Mouse (Mus musculus): ENCODE measurements at regions not wholly inside any gene's neighbourhood (a gene's known extent, or its start where the extent isn't known, plus 50 kb on each side); places are given as distances from the start of the nearest gene placed in this dataset.

GRCm38 (mm10) chr4:101333868-101334267 lies 68.8 kb upstream of the Jak1 start:
- H3K27me3 ChIP-seq (replicated peaks): peaks cover 1% of the 10 kb centered on the region
- dilution Hi-C loops (cut with MboI; ENCODE audit: extremely low pct_ligation_motif_present, extremely low pct_unique_long_range_greater_than_20kb, low sequenced_read_pairs): no loop called here

GRCm38 (mm10) chr4:101333036-101333435 lies 68.0 kb upstream of the Jak1 start:
- no peak for DNase-seq (ENCODE audit: extremely low read depth)
- H3K4me3 ChIP-seq (replicated peaks in 1 of 3; ENCODE audit: low read depth in 2 of 3, low read length in 2 of 3, poor library complexity in 1 of 3): no peak overlapping the region
- H3K4me2 ChIP-seq (ENCODE audit: insufficient read depth, low read depth, poor library complexity, severe bottlenecking): no peak overlapping the region
- no peak overlapping the region for H3K27ac ChIP-seq (ENCODE audit: insufficient read depth, low read depth)
- no peaks in the 10 kb centered on the region for H3K36me3 ChIP-seq (replicated peaks in 1 of 2; ENCODE audit: control insufficient read depth in 1 of 2, insufficient read depth in 1 of 2, low read length in 1 of 2)
- dilution Hi-C loops (cut with MboI; ENCODE audit: extremely low pct_ligation_motif_present, extremely low pct_unique_long_range_greater_than_20kb, low sequenced_read_pairs) (no loop called here), in situ Hi-C loops (cut with MboI; ENCODE audit: low pct_ligation_motif_present, low pct_unique_long_range_greater_than_20kb, low sequenced_read_pairs) (no loop called here)
- H3K9ac ChIP-seq (ENCODE audit: insufficient read depth, low read depth): no peak overlapping the region
- H3K27me3 ChIP-seq (replicated peaks): no peaks in the 10 kb centered on the region
- H3K9me3 ChIP-seq (replicated peaks; ENCODE audit: low read length): no peaks in the 10 kb centered on the region
- TF ChIP-seq NELFE (IDR thresholded peaks at IDR 0.05; ENCODE audit: low read depth, low read length) (no peak), BHLHE40 (IDR thresholded peaks at IDR 0.05; ENCODE audit: low read depth, low read length) (no peak), JUND (conservative IDR thresholded peaks at IDR 0.05; ENCODE audit: low read depth, low read length) (no peak), ZNF384 (IDR thresholded peaks at IDR 0.05; ENCODE audit: low read depth, low read length) (no peak), PAX5 (IDR thresholded peaks at IDR 0.05; ENCODE audit: low read length) (no peak), USF2 (conservative IDR thresholded peaks at IDR 0.05; ENCODE audit: low read depth, low read length) (no peak), MAFK (IDR thresholded peaks at IDR 0.05; ENCODE audit: insufficient replicate concordance, low read length) (no peak), NRF1 (IDR thresholded peaks at IDR 0.05; ENCODE audit: low read depth, low read length) (no peak), UBTF (IDR thresholded peaks at IDR 0.05; ENCODE audit: low read depth, low read length) (no peak), EP300 (IDR thresholded peaks at IDR 0.05; ENCODE audit: low read length) (no peak), POLR2A (IDR thresholded peaks at IDR 0.05; ENCODE audit: low read depth, low read length) (no peak), ETS1 (conservative IDR thresholded peaks at IDR 0.05; ENCODE audit: low read depth, low read length) (no peak), RAD21 (IDR thresholded peaks at IDR 0.05; ENCODE audit: low read depth, low read length) (no peak), GABPA (IDR thresholded peaks at IDR 0.05; ENCODE audit: insufficient replicate concordance, low read depth, low read length) (no peak)
- no peaks in the 10 kb centered on the region for H3K4me1 ChIP-seq (ENCODE audit: control insufficient read depth in 1 of 2, insufficient read depth in 2 of 2)
- no peaks in the 10 kb centered on the region for H3K79me2 ChIP-seq (replicated peaks; ENCODE audit: control insufficient read depth, extremely low read depth, insufficient read depth, poor library complexity, severe bottlenecking)

More at GRCm38 (mm10) chr4:101333868-101334267, 68.8 kb upstream of the Jak1 start:
- Histone ChIP-seq H3K36me3 (replicated peaks in 1 of 2; ENCODE audit: control insufficient read depth in 1 of 2, insufficient read depth in 1 of 2, low read length in 1 of 2) (no peaks in the 10 kb centered on the region), H3K4me3 (replicated peaks in 1 of 3; ENCODE audit: low read depth in 2 of 3, low read length in 2 of 3, poor library complexity in 1 of 3) (no peak overlapping the region), H3K9me3 (replicated peaks; ENCODE audit: low read length) (no peaks in the 10 kb centered on the region), H3K4me1 (ENCODE audit: control insufficient read depth in 1 of 2, insufficient read depth in 2 of 2) (no peaks in the 10 kb centered on the region), H3K27ac (ENCODE audit: insufficient read depth, low read depth) (no peak overlapping the region), H3K9ac (ENCODE audit: insufficient read depth, low read depth) (no peak overlapping the region), H3K79me2 (replicated peaks; ENCODE audit: control insufficient read depth, extremely low read depth, insufficient read depth, poor library complexity, severe bottlenecking) (no peaks in the 10 kb centered on the region), H3K4me2 (ENCODE audit: insufficient read depth, low read depth, poor library complexity, severe bottlenecking) (no peak overlapping the region)
- TF ChIP-seq USF2 (conservative IDR thresholded peaks at IDR 0.05; ENCODE audit: low read depth, low read length) (no peak), CTCF (conservative IDR thresholded peaks at IDR 0.05 in 1 of 2, IDR thresholded peaks at IDR 0.05 in 1 of 2; ENCODE audit: low read depth in 2 of 2, low read length in 2 of 2) (no peak), NELFE (IDR thresholded peaks at IDR 0.05; ENCODE audit: low read depth, low read length) (no peak), UBTF (IDR thresholded peaks at IDR 0.05; ENCODE audit: low read depth, low read length) (no peak), POLR2A (IDR thresholded peaks at IDR 0.05; ENCODE audit: low read depth, low read length) (no peak), ZC3H11A (IDR thresholded peaks at IDR 0.05; ENCODE audit: low read depth, low read length) (no peak), MYC (IDR thresholded peaks at IDR 0.05; ENCODE audit: low read depth, low read length) (no peak), MXI1 (IDR thresholded peaks at IDR 0.05; ENCODE audit: low read depth, low read length) (no peak), CHD2 (IDR thresholded peaks at IDR 0.05; ENCODE audit: low read length) (no peak), GABPA (IDR thresholded peaks at IDR 0.05; ENCODE audit: insufficient replicate concordance, low read depth, low read length) (no peak), JUN (IDR thresholded peaks at IDR 0.05; ENCODE audit: insufficient read depth, low read depth, low read length) (no peak), JUND (conservative IDR thresholded peaks at IDR 0.05; ENCODE audit: low read depth, low read length) (no peak), SMC3 (IDR thresholded peaks at IDR 0.05; ENCODE audit: low read depth, low read length) (no peak), ZNF384 (IDR thresholded peaks at IDR 0.05; ENCODE audit: low read depth, low read length) (no peak), MAX (IDR thresholded peaks at IDR 0.05; ENCODE audit: low read length) (no peak)
- no peak for DNase-seq (ENCODE audit: extremely low read depth)
- in situ Hi-C loops (cut with MboI; ENCODE audit: low pct_ligation_motif_present, low pct_unique_long_range_greater_than_20kb, low sequenced_read_pairs): no loop called here
